Mouse (Mus musculus): ENCODE results near the gene Mstn.

Mstn gene

DNA sequence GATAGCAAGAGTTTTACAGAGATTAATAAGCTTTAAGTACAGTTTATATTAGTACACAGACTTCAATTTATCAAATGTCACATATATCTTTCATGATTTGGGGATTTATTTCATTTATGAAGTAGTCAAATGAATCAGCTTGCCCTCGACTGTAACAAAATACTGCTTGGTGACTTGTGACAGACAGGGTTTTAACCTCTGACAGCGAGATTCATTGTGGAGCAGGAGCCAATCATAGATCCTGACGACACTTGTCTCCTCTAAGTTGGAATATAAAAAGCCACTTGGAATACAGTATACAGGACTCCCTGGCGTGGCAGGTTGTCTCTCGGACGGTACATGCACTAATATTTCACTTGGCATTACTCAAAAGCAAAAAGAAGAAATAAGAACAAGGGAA lies at the start of gene Mstn:
Mstn (plus strand) TSS at position 301 of the 400 bp plus-strand sequence.
- no peak for DNase-seq (ENCODE audit: low spot score in 2 of 2)

DNA sequence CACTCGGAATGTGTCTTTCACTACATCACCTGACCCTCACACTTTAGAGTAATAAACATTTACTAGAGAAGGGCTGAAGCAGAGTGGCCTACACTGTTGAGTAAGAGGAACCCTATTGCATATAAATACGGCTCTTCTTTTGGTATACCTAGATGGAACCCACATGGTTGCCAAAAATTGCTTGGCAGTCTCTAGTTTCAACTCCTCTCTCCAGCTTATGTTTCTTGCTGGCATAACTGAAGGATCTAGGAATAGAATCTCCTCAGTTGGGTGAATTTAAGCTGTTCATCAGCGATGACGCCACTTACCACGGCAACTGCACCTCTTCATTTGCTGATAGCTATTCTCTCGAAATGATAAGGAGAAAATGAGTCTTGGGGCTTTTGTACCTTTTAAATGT lies 46.7 kb upstream of the Mstn start:
- no peak for DNase-seq (ENCODE audit: low spot score in 2 of 2)

DNA sequence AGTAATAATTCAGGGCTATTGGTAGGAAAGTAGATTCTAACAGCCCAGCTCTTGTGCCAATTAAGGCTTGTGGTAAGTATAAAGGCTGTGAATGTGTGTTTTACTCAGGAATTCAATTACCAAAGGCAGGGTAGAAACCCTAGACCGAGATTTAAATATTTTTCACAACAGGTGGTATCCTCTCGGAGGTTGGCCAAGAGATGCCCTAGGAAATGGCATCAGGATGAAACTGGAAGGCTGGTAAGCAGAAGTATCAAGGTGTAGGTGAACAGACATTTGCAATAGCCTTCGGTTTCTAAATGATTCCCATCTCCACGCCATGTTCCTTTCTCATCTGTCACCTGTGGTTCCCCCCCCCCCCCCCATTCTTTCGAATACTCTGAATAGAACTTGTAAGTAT lies 45.8 kb upstream of the Mstn start:
- no peak for DNase-seq (ENCODE audit: low spot score in 2 of 2)

- DNase-seq (ENCODE audit: low spot score in 2 of 2), result no peak
Observed at GRCm38 (mm10) chr1:53018746-53019505, 42.5 kb upstream of the Mstn start.

- DNase-seq (ENCODE audit: low spot score in 2 of 2), result no peak
Observed at GRCm38 (mm10) chr1:53020079-53020478, 41.4 kb upstream of the Mstn start, which contains the start of gene 1700019D03Rik. 1700019D03Rik (minus strand) TSS chr1:53020179.

DNA sequence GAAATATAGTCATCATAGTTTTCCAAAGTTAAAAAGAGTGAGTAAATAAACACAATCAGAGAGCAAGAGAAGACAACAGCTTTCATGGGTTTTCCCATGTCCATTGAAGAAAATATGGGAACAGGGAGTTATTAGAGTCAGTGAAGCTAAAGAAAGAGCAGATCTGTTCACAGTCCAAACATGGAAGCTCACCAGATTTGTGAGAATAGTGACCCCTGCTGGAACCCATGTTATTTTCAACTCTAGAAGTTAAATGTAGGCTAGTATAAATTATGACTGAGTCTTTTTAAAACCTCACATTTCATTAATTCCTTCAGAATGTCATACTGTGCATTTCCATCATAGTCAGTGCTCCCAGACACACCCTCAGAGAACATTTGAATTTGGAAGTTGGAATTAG lies 28.9 kb upstream of the Mstn start:
- no peak for DNase-seq (ENCODE audit: low spot score in 2 of 2)

- DNase-seq (ENCODE audit: low spot score in 2 of 2), result no peak
Observed at GRCm38 (mm10) chr1:53037443-53037871, 24.0 kb upstream of the Mstn start.

- DNase-seq (ENCODE audit: low spot score in 2 of 2), result no peak
Observed at GRCm38 (mm10) chr1:53049763-53050427, 11.5 kb upstream of the Mstn start.

DNA sequence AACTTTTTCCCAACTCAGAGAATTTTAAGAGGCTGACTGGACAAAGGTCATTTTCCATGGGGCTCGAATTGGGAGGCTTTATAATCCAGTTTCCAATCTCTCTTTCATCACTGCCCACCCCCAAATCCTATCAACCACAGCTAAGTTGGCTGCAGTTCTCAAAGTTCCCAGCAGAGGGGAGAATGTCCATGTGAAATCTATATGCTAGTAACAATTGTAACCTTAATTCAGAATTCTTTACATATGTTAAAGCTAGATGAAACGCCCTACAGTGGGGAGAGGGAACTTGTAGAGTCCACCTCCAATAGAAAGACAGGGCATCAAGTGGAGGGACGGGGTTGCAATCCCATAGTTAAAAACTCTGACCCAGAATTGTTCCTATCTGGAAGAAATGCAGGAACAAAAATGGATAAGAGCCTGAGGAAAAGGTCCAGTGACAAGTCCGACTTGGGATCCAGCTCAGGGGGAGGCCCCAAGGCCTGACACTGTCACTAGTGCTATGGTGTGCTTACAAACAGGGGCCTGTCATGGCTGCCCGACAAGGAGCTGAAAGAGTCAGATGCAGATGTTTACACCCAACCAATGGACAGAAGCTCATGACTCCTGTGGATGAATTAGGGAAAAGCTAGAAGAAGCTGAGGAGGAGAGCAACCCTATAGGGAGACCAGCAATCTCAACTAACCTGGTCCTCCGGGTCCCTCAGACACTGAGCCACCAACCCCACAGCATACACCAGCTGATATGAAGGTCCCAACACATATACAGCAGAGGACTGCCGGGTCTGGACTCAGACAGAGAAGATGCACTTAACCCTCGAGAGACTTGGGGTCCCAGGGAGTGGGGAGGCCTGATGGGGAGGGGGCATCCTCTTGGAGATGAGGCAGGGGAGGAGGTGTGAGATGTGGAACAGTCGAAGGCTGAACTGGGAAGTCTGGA lies 8.1 kb upstream of the Mstn start:
- peak; percentile 25 to 56 for DNase-seq (ENCODE audit: low spot score in 2 of 2)

DNA sequence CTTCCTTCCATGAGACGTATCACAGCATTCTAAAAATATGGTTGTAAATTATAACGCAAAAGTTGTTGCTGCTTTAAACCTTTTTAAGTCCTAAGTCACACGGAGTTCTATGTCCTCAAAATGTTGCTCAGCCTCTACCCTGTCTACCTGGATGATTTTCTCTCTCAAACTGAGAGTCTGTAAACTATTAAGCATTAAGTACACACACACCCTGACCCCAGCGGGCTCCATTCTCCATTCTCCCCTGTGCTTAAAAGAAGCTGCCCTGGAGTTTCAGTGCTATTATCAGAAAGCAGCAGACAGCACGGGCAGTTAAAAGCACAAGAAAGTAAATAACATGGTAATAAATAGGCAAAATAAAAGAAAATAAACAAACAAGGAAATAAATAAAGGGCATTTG lies 2.3 kb upstream of the Mstn start:
- no peak for DNase-seq (ENCODE audit: low spot score in 2 of 2)

- DNase-seq (ENCODE audit: low spot score in 2 of 2), result no peak
Observed at GRCm38 (mm10) chr1:53060499-53060898, 941 bp upstream of the Mstn start.

- DNase-seq (ENCODE audit: low spot score in 2 of 2), result no peak
Observed at GRCm38 (mm10) chr1:53061871-53062608, 600 bp downstream of the Mstn start.

- no peak for DNase-seq (ENCODE audit: low spot score in 2 of 2)
Observed at GRCm38 (mm10) chr1:53063921-53064320, 2.5 kb downstream of the Mstn start.

DNA sequence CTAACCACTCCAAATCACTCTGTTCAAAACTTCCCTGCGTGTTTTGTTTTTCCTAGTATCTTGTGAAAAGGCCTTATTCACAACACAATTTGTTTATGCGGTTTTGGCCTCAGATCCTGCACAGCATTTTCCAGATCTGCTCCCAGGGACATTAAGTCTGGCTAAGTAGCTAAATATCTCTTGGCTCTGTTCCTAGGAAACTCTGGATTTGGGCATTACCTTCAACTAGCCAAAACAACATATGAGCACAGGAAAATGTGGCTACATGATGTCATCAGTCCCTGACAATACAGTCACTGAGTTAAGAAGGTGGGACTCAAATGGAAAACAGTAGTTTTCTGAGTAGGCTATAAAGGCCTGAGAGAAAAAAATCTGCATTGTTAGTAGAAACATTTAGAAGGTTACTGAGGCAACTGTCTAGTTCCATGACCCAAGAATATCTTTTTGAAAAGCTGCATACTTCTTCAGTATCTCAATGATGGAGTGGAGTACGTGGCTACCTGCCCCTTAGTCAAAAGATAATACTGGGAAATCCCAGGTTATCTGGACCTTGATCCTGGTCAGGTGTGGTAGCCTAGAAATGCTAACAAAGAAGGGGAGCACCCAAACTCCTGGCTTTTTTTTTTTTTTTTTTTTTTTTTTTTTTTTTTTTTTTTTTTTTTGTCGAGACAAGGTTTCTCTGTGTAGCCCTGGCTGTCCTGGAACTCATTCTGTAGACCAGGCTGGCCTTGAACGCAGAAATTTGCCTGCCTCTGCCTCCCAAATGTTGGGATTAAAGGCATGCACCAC lies 8.5 kb downstream of the Mstn start:
- DNase-seq (ENCODE audit: low spot score in 2 of 2), result no peak

- DNase-seq (ENCODE audit: low spot score in 2 of 2), result no peak
Observed at GRCm38 (mm10) chr1:53070664-53071175, 9.3 kb downstream of the Mstn start.

DNA sequence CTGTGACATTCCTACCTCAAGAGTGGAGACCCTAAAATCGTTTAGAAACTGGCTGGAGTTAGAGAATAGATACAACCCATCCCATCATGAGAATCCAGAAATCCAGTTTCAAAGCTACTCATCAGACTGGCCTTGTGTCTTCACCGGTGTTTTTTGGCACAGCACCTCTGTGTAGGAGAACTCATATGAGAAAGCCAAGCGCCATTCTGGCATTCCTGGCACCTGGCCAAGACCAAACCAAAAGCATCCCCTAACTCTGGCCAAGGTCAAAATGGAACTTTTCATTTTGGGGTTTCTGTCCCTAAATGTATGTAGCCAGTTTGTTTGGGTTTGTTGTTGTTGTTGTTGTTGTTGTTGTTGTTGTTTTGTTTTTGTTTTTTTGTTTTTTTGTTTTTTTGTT lies 15.2 kb downstream of the Mstn start:
- DNase-seq (ENCODE audit: low spot score in 2 of 2), result no peak

GRCm38 (mm10) chr1:53079876-53080275 lies 18.4 kb downstream of the Mstn start:
- no peak for DNase-seq (ENCODE audit: low spot score in 2 of 2)

DNA sequence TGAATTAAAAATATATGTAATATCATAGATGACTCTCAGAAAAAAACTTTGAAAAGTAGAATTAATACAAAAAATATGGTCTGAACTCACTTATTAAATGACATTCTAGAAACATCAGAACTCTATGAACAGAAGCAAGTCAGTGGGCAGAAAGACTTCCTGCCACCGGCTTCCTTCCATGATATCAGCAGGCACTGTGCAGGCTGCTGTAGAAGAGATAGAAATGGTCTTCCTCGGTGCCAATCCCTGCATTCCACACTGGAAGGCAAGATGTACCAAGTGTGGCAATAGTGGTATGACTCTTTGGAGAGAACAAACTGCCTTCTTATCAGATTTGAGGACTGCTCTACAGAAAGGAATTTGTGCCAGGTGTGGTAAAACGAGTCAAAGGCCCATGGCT lies 19.2 kb downstream of the Mstn start:
- no peak for DNase-seq (ENCODE audit: low spot score in 2 of 2)

GRCm38 (mm10) chr1:53085256-53085655 lies 23.8 kb downstream of the Mstn start:
- DNase-seq (ENCODE audit: low spot score in 2 of 2), result no peak

- DNase-seq (ENCODE audit: low spot score in 2 of 2), result no peak
Observed at GRCm38 (mm10) chr1:53085991-53086390, 24.6 kb downstream of the Mstn start.

Measured in natural killer cell, adult 2 months (primary cell).